Mouse (Mus musculus): ENCODE results near the gene Tbx5.

Gene Tbx5

GRCm38 (mm10) chr5:119810994-119811690 is 21.3 kb upstream of the Tbx5 start:
- in situ Hi-C loops (cut with MboI, MseI), result no loop called here

- in situ Hi-C loops (cut with MboI, MseI), result no loop called here
Measured at GRCm38 (mm10) chr5:119815247-119815646, 17.2 kb upstream of the Tbx5 start.

- in situ Hi-C loops (cut with MboI, MseI), result no loop called here
Measured at GRCm38 (mm10) chr5:119820452-119820851, 12.0 kb upstream of the Tbx5 start.

- in situ Hi-C loops (cut with MboI, MseI), result no loop called here
Measured at GRCm38 (mm10) chr5:119821506-119821905, 11.0 kb upstream of the Tbx5 start.

DNA sequence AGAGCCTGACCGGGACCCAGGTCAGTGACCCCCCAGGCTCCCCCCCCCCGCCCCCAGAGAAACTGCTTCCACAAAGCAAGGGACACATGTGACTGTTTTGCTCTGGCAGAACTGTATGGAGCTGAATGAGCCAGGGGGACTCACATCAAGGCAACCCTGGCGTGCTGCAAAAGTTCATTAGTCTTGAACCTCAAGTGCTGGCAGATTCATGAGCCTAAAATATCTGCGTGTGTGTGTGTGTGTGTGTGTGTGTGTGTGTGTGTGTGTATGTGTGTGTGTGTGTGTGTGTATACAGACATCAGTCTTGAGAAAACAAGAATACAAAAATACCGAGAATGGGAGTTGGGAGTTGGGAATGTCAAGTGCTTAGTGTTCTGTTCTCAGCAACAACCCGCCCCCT is 5.1 kb upstream of the Tbx5 start:
- in situ Hi-C loops (cut with MboI, MseI), result no loop called here

DNA sequence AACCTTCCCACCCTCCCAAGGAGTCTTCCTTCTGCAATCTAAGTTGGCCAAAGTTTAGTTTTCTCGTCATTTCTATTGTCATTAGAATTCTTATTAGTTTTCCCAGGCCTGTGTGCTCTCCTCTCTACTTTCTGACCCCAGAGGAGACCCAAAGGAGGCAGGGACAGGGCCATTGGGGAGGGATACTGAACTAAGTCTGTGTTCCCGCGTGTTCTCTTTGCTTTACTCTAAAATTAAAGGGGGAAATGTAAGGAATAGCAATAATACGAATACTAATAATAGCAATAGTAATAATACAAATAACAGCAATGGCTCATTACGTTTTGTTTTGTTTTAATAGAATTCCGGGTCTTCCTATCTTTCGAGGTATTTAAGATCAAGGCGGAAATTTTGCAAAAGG is 1.9 kb upstream of the Tbx5 start:
- in situ Hi-C loops (cut with MboI, MseI), result no loop called here

DNA sequence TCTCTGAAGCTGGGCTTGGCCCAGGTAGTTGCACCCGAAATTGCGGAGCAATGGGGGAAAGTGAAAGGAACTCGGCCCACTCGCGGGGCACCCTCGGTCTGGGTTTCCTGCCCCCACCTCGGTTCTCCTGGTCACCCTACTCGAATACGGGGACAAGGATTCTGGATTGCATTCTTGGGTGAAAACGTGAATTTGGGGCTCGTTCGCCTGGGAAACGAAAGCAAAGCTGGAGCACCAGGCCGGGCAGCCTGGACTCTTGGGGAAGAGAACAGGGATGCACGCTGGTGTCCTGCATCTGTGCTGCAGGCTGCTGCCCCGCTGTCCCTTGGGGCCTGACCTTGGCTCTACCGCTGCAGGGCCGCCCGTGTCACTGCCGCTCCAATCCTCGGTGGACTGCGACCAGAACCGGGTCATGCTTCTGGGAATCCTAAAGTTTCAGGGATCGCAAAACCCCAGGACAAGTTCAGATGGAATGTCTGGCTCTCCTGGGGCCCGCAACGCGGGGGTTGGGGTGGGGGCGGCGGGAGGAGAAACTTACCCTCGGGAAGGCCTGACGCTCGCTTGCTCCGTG is 1.2 kb upstream of the Tbx5 start:
- in situ Hi-C loops (cut with MboI, MseI), result no loop called here

DNA sequence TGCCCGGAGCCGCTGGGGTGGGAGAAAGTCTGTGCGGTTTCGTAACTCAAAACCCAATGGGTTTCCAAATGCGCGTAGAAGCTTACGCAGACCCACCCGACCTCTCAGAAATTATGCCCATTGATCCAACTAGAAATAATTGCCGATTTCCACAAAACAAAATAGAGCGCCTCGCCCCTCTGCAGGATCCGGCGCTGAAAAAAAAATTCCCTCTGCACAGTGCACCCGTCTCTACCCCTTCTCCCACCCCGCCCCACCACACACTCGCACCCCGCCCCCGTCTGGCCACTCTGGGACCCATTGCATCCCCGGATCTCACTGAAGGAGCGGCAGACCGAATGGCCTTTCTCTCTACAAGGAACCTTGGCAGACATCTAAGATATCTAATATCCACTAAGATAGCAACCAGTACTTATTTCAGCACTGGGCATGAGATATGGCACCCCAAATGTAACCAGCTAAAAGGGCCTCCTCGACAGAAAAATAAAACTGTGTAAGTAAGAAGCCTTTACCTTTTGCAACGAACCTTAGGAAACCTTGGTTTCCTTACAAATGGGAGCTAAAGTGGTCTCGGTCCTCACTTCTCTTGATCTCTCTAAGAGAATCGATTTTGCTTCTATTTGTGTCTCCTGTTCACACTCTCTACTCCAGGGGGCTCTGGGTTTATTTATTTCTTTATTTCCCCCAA is 533 bp upstream of the Tbx5 start:
- in situ Hi-C loops (cut with MboI, MseI), result no loop called here

- in situ Hi-C loops (cut with MboI, MseI), result no loop called here
Measured at GRCm38 (mm10) chr5:119833223-119834030, 959 bp downstream of the Tbx5 start.

DNA sequence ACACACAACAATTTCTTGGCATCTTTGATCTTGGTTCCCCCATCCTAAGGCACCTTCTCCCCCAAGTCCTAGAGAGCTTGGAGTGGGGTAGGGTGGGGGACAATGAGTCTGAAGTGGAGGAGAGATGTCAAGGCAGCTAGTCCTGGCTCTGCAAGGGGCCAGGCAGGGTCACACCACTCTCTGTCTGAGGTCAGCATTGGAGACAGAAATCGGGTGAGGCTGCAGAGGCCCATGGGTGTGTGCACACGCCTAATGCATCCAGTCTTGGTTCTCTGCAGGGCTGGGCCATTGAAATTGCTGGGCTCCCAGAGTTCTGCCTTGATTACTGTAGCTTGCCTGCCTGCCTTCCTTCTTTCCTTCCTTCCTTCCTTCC is 1.5 kb downstream of the Tbx5 start:
- in situ Hi-C loops (cut with MboI, MseI), result no loop called here

GRCm38 (mm10) chr5:119835053-119835867 is 2.8 kb downstream of the Tbx5 start:
- in situ Hi-C loops (cut with MboI, MseI), result no loop called here

GRCm38 (mm10) chr5:119835868-119836209 is 3.4 kb downstream of the Tbx5 start:
- in situ Hi-C loops (cut with MboI, MseI), result no loop called here

DNA sequence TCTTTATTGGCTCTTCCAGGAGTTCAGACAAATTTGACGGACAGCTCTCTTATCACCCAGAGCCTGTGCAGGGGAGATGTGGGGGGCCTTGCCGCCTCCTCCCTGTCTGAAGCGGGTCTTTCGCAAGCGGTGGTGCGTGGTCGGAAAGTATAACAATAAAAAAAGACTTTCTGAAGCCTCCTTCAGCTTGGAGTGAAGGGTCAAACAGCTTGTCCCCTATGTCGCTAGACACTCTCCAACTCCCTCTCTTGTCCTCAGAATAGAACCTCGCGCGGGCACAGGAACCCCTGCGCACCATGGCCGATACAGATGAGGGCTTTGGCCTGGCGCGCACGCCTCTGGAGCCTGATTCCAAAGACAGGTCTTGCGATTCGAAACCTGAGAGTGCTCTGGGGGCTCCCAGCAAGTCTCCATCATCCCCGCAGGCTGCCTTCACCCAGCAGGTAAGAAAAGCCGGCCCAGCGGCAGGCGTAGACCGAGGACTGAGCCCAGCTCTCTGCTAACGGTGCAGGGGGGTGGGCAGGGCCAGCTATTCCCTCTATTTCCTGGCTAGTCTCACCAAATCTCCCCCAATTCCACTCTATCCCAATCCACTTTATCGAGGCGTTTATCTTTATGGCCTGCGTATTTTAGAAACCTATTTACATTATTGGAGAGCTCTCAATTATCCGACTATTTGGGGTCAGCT is 4.3 kb downstream of the Tbx5 start:
- in situ Hi-C loops (cut with MboI, MseI), result no loop called here

DNA sequence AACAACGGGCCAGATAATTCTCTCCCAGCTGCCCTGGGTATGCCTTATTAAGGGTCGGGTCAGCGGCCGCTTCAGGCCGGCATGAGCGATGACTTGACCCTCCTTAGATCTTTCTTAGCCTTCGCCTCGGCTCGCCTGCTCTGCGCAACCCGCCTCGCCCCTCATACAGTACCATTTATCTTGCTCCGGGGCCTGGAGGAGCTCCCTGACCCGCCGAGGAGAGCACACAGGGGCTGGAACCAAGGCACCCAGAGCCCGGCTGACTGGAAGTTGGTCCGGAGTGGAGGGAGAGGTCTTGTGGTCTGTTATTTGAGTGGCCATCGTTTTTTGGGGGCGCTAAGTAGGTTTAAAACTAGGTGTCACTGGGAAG is 4.8 kb downstream of the Tbx5 start:
- in situ Hi-C loops (cut with MboI, MseI), result no loop called here

DNA sequence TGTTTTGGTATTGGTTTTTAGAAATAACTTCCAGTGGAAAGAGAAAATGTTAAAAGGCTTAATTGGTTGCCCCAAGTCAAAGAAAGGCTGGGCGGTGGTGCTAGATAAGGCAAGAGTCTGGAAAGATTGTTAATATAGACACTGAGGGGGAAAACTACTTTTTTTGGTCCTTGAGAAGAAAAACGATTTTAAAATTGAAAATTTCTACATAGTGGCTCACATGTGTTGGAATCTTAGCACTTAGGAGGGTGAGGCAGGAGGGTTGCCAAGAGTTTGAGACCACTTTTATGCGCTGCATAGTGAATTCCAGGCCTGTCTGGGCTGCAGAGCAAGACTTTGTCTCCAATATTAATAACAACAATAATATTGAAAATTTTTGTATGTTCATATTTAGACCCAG is 5.4 kb downstream of the Tbx5 start:
- in situ Hi-C loops (cut with MboI, MseI), result no loop called here

- in situ Hi-C loops (cut with MboI, MseI), result no loop called here
Measured at GRCm38 (mm10) chr5:119838441-119838840, 6.0 kb downstream of the Tbx5 start.

GRCm38 (mm10) chr5:119839156-119839555 is 6.7 kb downstream of the Tbx5 start:
- in situ Hi-C loops (cut with MboI, MseI), result no loop called here

GRCm38 (mm10) chr5:119839616-119840368 is 7.3 kb downstream of the Tbx5 start:
- in situ Hi-C loops (cut with MboI, MseI), result no loop called here

DNA sequence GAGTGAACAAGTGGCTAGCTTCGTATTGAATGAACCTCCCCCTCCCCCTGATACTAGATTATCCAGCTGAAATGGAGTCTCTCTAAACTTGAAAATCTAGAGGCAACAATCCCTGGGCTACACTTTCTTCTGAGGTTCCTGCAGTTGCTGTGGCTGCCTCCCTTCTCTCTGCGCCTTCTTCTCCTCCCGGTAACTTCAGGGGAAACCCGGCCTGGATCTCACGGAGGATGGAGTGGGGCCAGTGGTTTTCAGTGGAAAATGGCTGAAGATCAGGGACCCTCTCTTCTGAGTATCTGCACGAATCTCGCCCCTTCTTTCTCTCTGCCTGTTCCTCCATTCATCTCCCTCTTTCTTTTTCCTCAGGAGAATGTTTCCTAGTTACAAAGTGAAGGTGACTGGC is 7.9 kb downstream of the Tbx5 start:
- in situ Hi-C loops (cut with MboI, MseI), result no loop called here

Measured in regulatory T cell (primary cell).